Mouse (Mus musculus) olfactory bulb, adult 2 months (tissue): Measurements from ENCODE around the gene Pou3f3. TPM values are rescaled to one million over a fixed set of nuclear protein-coding genes. Genes with fewer than 3 reads are reported as not detected.

Source experiments
- H3K27ac ChIP-seq: fragments of 200-500 bp; 2 replicates; pipeline ENCODE4 v1.5.1; 2012; ENCODE audit warnings: low read depth, low read length; ENCODE audit not compliant: insufficient read depth
- H3K4me1 ChIP-seq: fragments of 200-500 bp; 2 replicates; pipeline ENCODE4 v1.6.1; 2012; ENCODE audit warnings: low read length; ENCODE audit not compliant: control insufficient read depth, insufficient read depth
- H3K4me3 ChIP-seq: fragments of 200-500 bp; 2 replicates; pipeline ENCODE4 v1.5.1; 2012; ENCODE audit warnings: mild to moderate bottlenecking, low read depth, low read length, moderate library complexity; ENCODE audit not compliant: insufficient read depth
- CTCF ChIP-seq: fragments of 200-500 bp; IDR thresholded peaks from 2 replicates; pipeline ENCODE4 v1.5.1; 2012; ENCODE audit warnings: low read depth, mild to moderate bottlenecking, low read length, moderate library complexity; ENCODE audit not compliant: insufficient read depth
- POLR2A ChIP-seq: fragments of 200-500 bp; IDR thresholded peaks from 2 replicates; pipeline ENCODE4 v1.6.1; 2012; ENCODE audit warnings: mild to moderate bottlenecking, low read depth, low read length, moderate library complexity; ENCODE audit not compliant: insufficient read depth
- WGBS: fragments of 180-500 bp; shearing (Covaris S2); methylation state at CpG from one replicate; pipeline ENCODE4 v1.1.7; 2018; 5-methylcytosine and 5-hydroxymethylcytosine counted together
- polyA plus RNA-seq: library from polyadenylated mRNA; stranded (reverse); fragments of >200 nt; gene quantifications from 2 replicates; pipeline ENCODE4 v1.2.4, GENCODE M21; 2012; ENCODE audit warnings: low replicate concordance; ENCODE audit not compliant: missing spikeins, insufficient read depth, insufficient read length

Gene Pou3f3
- polyA plus RNA-seq = not detected in 2 replicates

- WGBS = 2% methylated on average over 21 of the region's 21 CpGs
- Histone ChIP-seq H3K27ac (peak within 1 kb of the TSS; percentile 92), H3K4me3 (peak within 1 kb of the TSS; percentile 60), H3K4me1 (peaks cover 32% of the 10 kb centered on the region)
- peak; percentile 30; the same call in 1 of the 2 replicates for TF ChIP-seq POLR2A
- no peak for TF ChIP-seq CTCF
Measured at GRCm38 (mm10) chr1:42695578-42695915, at the start of gene Pou3f3. TSS of gene Pou3f3 (plus strand) at chr1:42695768.

- no peak overlapping the region for H3K4me3 ChIP-seq
- WGBS = 43% methylated on average over 9 of the region's 9 CpGs
- TF ChIP-seq POLR2A = no peak
- H3K4me1 ChIP-seq = no peaks in the 10 kb centered on the region
- H3K27ac ChIP-seq = no peak overlapping the region
Measured at GRCm38 (mm10) chr1:42648366-42648935, 47.1 kb upstream of the Pou3f3 start.

GRCm38 (mm10) chr1:42651461-42651860 lies 44.1 kb upstream of the Pou3f3 start:
- H3K4me1 ChIP-seq = no peaks in the 10 kb centered on the region
- WGBS = 92% methylated on average over 15 of the region's 15 CpGs
- TF ChIP-seq CTCF (no peak), POLR2A (no peak)

GRCm38 (mm10) chr1:42667546-42667945 lies 28.0 kb upstream of the Pou3f3 start:
- TF ChIP-seq CTCF (no peak), POLR2A (no peak)
- no peak overlapping the region for H3K27ac ChIP-seq
- H3K4me3 ChIP-seq = no peak overlapping the region
- WGBS = 74% methylated on average over 1 of the region's 1 CpGs
- H3K4me1 ChIP-seq = no peaks in the 10 kb centered on the region

More at GRCm38 (mm10) chr1:42651461-42651860, 44.1 kb upstream of the Pou3f3 start:
- Histone ChIP-seq H3K27ac (no peak overlapping the region), H3K4me3 (no peak overlapping the region)

GRCm38 (mm10) chr1:42680673-42681072 lies 14.9 kb upstream of the Pou3f3 start:
- WGBS = 87% methylated on average over 3 of the region's 3 CpGs
- no peak for TF ChIP-seq POLR2A
- no peak for TF ChIP-seq CTCF
- Histone ChIP-seq H3K27ac (no peak overlapping the region), H3K4me1 (peaks cover 9% of the 10 kb centered on the region), H3K4me3 (no peak overlapping the region)

- TF ChIP-seq POLR2A (no peak), CTCF (no peak)
- H3K4me1 ChIP-seq = peaks cover 19% of the 10 kb centered on the region
- 80% methylated on average over 5 of the region's 5 CpGs for WGBS
- H3K4me3 ChIP-seq = no peak overlapping the region
- H3K27ac ChIP-seq = no peak overlapping the region
Measured at GRCm38 (mm10) chr1:42681762-42682161, 13.8 kb upstream of the Pou3f3 start.

GRCm38 (mm10) chr1:42683861-42684260 lies 11.7 kb upstream of the Pou3f3 start:
- TF ChIP-seq POLR2A (no peak), CTCF (no peak)
- peak overlapping the region; percentile 55 for H3K4me3 ChIP-seq
- WGBS = 39% methylated on average over 6 of the region's 6 CpGs
- peak overlapping the region; percentile 6; the same call in 1 of the 2 replicates for H3K27ac ChIP-seq
- H3K4me1 ChIP-seq = peaks cover 21% of the 10 kb centered on the region

- Histone ChIP-seq H3K4me1 (peaks cover 21% of the 10 kb centered on the region), H3K27ac (peak overlapping the region; percentile 6), H3K4me3 (peak overlapping the region; percentile 55)
- TF ChIP-seq CTCF = no peak
- no peak for TF ChIP-seq POLR2A
- 4% methylated on average over 27 of the region's 27 CpGs for WGBS
Measured at GRCm38 (mm10) chr1:42684345-42684744, 11.2 kb upstream of the Pou3f3 start.

- H3K4me1 ChIP-seq = peaks cover 21% of the 10 kb centered on the region
- TF ChIP-seq CTCF (peak; percentile 39), POLR2A (no peak)
Measured at GRCm38 (mm10) chr1:42684783-42685182, 10.8 kb upstream of the Pou3f3 start.

GRCm38 (mm10) chr1:42685321-42685960 lies 10.1 kb upstream of the Pou3f3 start:
- Histone ChIP-seq H3K4me1 (peaks cover 21% of the 10 kb centered on the region), H3K27ac (peak overlapping the region; percentile 50)

More at GRCm38 (mm10) chr1:42684783-42685182, 10.8 kb upstream of the Pou3f3 start:
- H3K4me3 ChIP-seq = peak overlapping the region; percentile 55
- peak overlapping the region; percentile 50; the same call in 1 of the 2 replicates for H3K27ac ChIP-seq
- WGBS = 1% methylated on average over 21 of the region's 21 CpGs

More at GRCm38 (mm10) chr1:42685321-42685960, 10.1 kb upstream of the Pou3f3 start:
- no peak for TF ChIP-seq CTCF
- H3K4me3 ChIP-seq = peak overlapping the region; percentile 47
- 32% methylated on average over 11 of the region's 11 CpGs for WGBS
